In the genomic region with DNA sequence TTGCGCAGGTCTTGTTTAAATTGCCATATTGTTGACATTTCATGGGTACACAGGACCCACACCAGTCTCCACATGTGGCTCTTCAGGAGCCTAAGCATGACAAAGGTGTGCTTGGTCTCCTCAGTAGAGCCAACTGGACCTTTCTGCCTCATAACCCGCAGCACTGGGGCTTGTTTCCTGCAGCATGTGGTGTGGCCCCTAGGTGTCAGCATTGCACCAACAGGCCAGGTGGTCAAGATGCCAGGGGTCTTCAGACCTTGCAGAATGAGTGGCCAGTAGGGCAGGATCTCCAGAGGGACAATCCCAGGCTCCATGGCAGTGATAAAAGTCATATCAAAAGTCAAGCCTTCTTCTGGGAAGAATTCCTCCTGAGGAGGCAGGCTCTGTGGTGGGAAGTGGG, we compare ENCODE assay signal across 11 mouse cellular contexts.
DNase-seq lines count a peak whose midpoint lies in the region; ATAC-seq and TF ChIP-seq lines count a peak whose summit lies in the region.
"Had no signal": no experiment of that assay in that cellular context is flagged by ENCODE, and none has a peak within 500 bp of the region (broad histone marks: within the 10 kb centered on the region; RNA-seq: fewer than 3 reads in every experiment).

No protein-coding gene starts in this region.

- peak; percentile 36 for TF ChIP-seq CTCF in forebrain, postnatal 0 days (IDR thresholded peaks at IDR 0.05; ENCODE audit: low read depth)
- peak; percentile 73 for TF ChIP-seq CTCF in layer of hippocampus, adult 2 months (conservative IDR thresholded peaks at IDR 0.05)
- TF ChIP-seq CTCF in stomach, postnatal 0 days (IDR thresholded peaks at IDR 0.05; ENCODE audit: low read depth), result peak; percentile 59

- H3K27ac ChIP-seq in forebrain, postnatal 0 days (ENCODE audit: low read depth, low read length), result no peak overlapping the region
- no peak overlapping the region for H3K27ac ChIP-seq in forebrain, embryonic 16.5 days (ENCODE audit: low read length)
- no peak overlapping the region for H3K27ac ChIP-seq in layer of hippocampus, adult 2 months
- H3K27ac ChIP-seq in stomach, postnatal 0 days (replicated peaks), result no peak overlapping the region
- H3K27ac ChIP-seq: liver, embryonic 13.5 days; midbrain, embryonic 15.5 days had no signal

- no peaks in the 10 kb centered on the region for H3K27me3 ChIP-seq in forebrain, postnatal 0 days (ENCODE audit: insufficient read depth, low read length)
- no peaks in the 10 kb centered on the region for H3K27me3 ChIP-seq in forebrain, embryonic 16.5 days (replicated peaks; ENCODE audit: control insufficient read depth, insufficient read depth, low read length)
- no peaks in the 10 kb centered on the region for H3K27me3 ChIP-seq in stomach, postnatal 0 days (ENCODE audit: control insufficient read depth, insufficient read depth, low read length)
- H3K27me3 ChIP-seq: liver, embryonic 13.5 days; midbrain, embryonic 15.5 days had no signal

- ATAC-seq in forebrain, postnatal 0 days, result no peak
- ATAC-seq in forebrain, embryonic 16.5 days, result no peak
- ATAC-seq in stomach, postnatal 0 days (ENCODE audit: low FRiP score, low TSS enrichment), result no peak
- ATAC-seq: midbrain, embryonic 15.5 days had no signal

- no peaks in the 10 kb centered on the region for H3K4me1 ChIP-seq in forebrain, postnatal 0 days (ENCODE audit: insufficient read depth)
- no peaks in the 10 kb centered on the region for H3K4me1 ChIP-seq in forebrain, embryonic 16.5 days (replicated peaks; ENCODE audit: control insufficient read depth, insufficient read depth, low read length)
- H3K4me1 ChIP-seq in stomach, postnatal 0 days (replicated peaks; ENCODE audit: control insufficient read depth, insufficient read depth), result no peaks in the 10 kb centered on the region
- H3K4me1 ChIP-seq: liver, embryonic 13.5 days; midbrain, embryonic 15.5 days had no signal

- H3K36me3 ChIP-seq in forebrain, postnatal 0 days (ENCODE audit: insufficient read depth), result no peaks in the 10 kb centered on the region
- no peaks in the 10 kb centered on the region for H3K36me3 ChIP-seq in forebrain, embryonic 16.5 days (ENCODE audit: control insufficient read depth, insufficient read depth)
- no peaks in the 10 kb centered on the region for H3K36me3 ChIP-seq in stomach, postnatal 0 days (ENCODE audit: control insufficient read depth, insufficient read depth, low read length)
- H3K36me3 ChIP-seq: liver, embryonic 13.5 days; midbrain, embryonic 15.5 days had no signal

- no peak for TF ChIP-seq EP300 in stomach, postnatal 0 days (optimal IDR thresholded peaks at IDR 0.05)

- no peak for DNase-seq in forebrain, postnatal 0 days
- no peak for DNase-seq in layer of hippocampus, adult 2 months (ENCODE audit: low spot score in 2 of 2)
- no peak for DNase-seq in layer of hippocampus, adult 18-20 months (ENCODE audit: low spot score in 2 of 2)
- DNase-seq in right cerebral cortex, adult 2 months (ENCODE audit: low spot score in 2 of 2), result peak; percentile 5 to 8
- DNase-seq in right cerebral cortex, postnatal 25 days, result no peak
- DNase-seq in stomach, postnatal 0 days (ENCODE audit: low spot score), result no peak
- no peak for DNase-seq in cerebellum, adult 18-20 months
- DNase-seq: B cell, adult 2 months; liver, embryonic 13.5 days had no signal

- H3K4me2 ChIP-seq in forebrain, postnatal 0 days (ENCODE audit: low read depth), result no peak overlapping the region
- no peak overlapping the region for H3K4me2 ChIP-seq in forebrain, embryonic 16.5 days (ENCODE audit: low read length)
- H3K4me2 ChIP-seq in stomach, postnatal 0 days (replicated peaks; ENCODE audit: low read depth), result no peak overlapping the region
- H3K4me2 ChIP-seq: liver, embryonic 13.5 days; midbrain, embryonic 15.5 days had no signal

- H3K4me3 ChIP-seq in forebrain, postnatal 0 days (ENCODE audit: low read depth, low read length), result no peak overlapping the region
- no peak overlapping the region for H3K4me3 ChIP-seq in forebrain, embryonic 16.5 days (replicated peaks; ENCODE audit: low read length)
- no peak overlapping the region for H3K4me3 ChIP-seq in layer of hippocampus, adult 2 months
- H3K4me3 ChIP-seq in stomach, postnatal 0 days (ENCODE audit: low read depth, low read length), result no peak overlapping the region
- H3K4me3 ChIP-seq: liver, embryonic 13.5 days; midbrain, embryonic 15.5 days had no signal

- no peak overlapping the region for H3K9ac ChIP-seq in forebrain, postnatal 0 days
- no peak overlapping the region for H3K9ac ChIP-seq in forebrain, embryonic 16.5 days (replicated peaks; ENCODE audit: low read depth, low read length)
- H3K9ac ChIP-seq in stomach, postnatal 0 days (ENCODE audit: low read length), result no peak overlapping the region
- H3K9ac ChIP-seq: liver, embryonic 13.5 days; midbrain, embryonic 15.5 days had no signal

- WGBS in forebrain, postnatal 0 days, result 74% methylated on average over 2 of the region's 2 CpGs
- WGBS in forebrain, embryonic 16.5 days, result 71% methylated on average over 2 of the region's 2 CpGs
- WGBS in stomach, postnatal 0 days, result 73% methylated on average over 2 of the region's 2 CpGs

- no peaks in the 10 kb centered on the region for H3K9me3 ChIP-seq in forebrain, postnatal 0 days (ENCODE audit: low read length)
- no peaks in the 10 kb centered on the region for H3K9me3 ChIP-seq in forebrain, embryonic 16.5 days (ENCODE audit: control insufficient read depth, low read length)
- H3K9me3 ChIP-seq in stomach, postnatal 0 days (ENCODE audit: control insufficient read depth, low read length), result no peaks in the 10 kb centered on the region
- H3K9me3 ChIP-seq: liver, embryonic 13.5 days; midbrain, embryonic 15.5 days had no signal

Comparison
In these comparisons a context has a peak if more than half of its experiments do, and no peak if none do; other contexts are left out.
1. DNase-seq: peak in right cerebral cortex, adult 2 months (2 of 2); none in forebrain, postnatal 0 days (single experiment), layer of hippocampus, adult 2 months (0 of 2), layer of hippocampus, adult 18-20 months (0 of 2), right cerebral cortex, postnatal 25 days (single experiment), stomach, postnatal 0 days (single experiment) and cerebellum, adult 18-20 months (0 of 2).
2. Peak in every context shown above with its lines, with median percentiles within 50 percentile points of each other: CTCF ChIP-seq.